Mouse (Mus musculus) liver, embryonic 14.5 days (tissue): ENCODE measurements at regions not wholly inside any gene's neighbourhood (a gene's known extent, or its start where the extent isn't known, plus 50 kb on each side); places are given as distances from the start of the nearest gene placed in this dataset.

Source experiments
- ATAC-seq: fragments of 200-750 bp; cut with Nextera tagmentation; 2 replicates; pipeline ENCODE4 v1.8.0; 2017; ENCODE audit warnings: moderate number of reproducible peaks, mild to moderate bottlenecking, moderate library complexity; ENCODE audit not compliant: insufficient read depth
- DNase-seq, 3 experiments: peaks; one replicate each; pipeline ENCODE4 v3.0.0-alpha.2; 2012 to 2013; ENCODE audit warnings: low read depth in 3 of 3, low spot score in 3 of 3
- H3K27ac ChIP-seq: fragments of 300-500 bp; sonication (generic); 2 replicates; pipeline ENCODE4 v1.5.1; 2014; ENCODE audit warnings: moderate library complexity, mild to moderate bottlenecking, control low read depth, inconsistent platforms
- H3K27me3 ChIP-seq: fragments of 300-500 bp; sonication (generic); 2 replicates; pipeline ENCODE4 v1.6.1; 2014; ENCODE audit warnings: mild to moderate bottlenecking, low read length, moderate library complexity; ENCODE audit not compliant: control insufficient read depth, insufficient read depth
- H3K36me3 ChIP-seq: fragments of 300-500 bp; sonication (generic); replicated peaks from 2 replicates; pipeline ENCODE4 v1.6.1; 2014; ENCODE audit warnings: low read depth; ENCODE audit not compliant: control insufficient read depth, insufficient read depth
- H3K4me1 ChIP-seq, 2 experiments: fragments of 200-500 bp in 1 of 2; fragments of 300-500 bp in 1 of 2; sonication (generic) in 1 of 2; replicated peaks; 2 replicates each; pipeline ENCODE4 v1.6.1; 2012 to 2014; ENCODE audit warnings: antibody characterized with exemption in 1 of 2, inconsistent platforms in 1 of 2, low read length in 1 of 2; ENCODE audit not compliant: control insufficient read depth in 2 of 2, insufficient read depth in 2 of 2
- H3K4me2 ChIP-seq: fragments of 300-500 bp; sonication (generic); 2 replicates; pipeline ENCODE4 v1.6.1; 2014; ENCODE audit warnings: low read depth, mild to moderate bottlenecking, control low read depth, moderate library complexity
- H3K4me3 ChIP-seq, 2 experiments: fragments of 200-500 bp in 1 of 2; fragments of 300-500 bp in 1 of 2; sonication (generic) in 1 of 2; 2 replicates each; pipeline ENCODE4 v1.5.1; 2012 to 2014; ENCODE audit warnings: low read depth in 2 of 2, low read length in 2 of 2, mild to moderate bottlenecking in 2 of 2, control low read depth in 1 of 2, inconsistent platforms in 1 of 2, moderate library complexity in 1 of 2; ENCODE audit not compliant: insufficient read depth in 1 of 2
- H3K9ac ChIP-seq: fragments of 300-500 bp; sonication (generic); replicated peaks from 2 replicates; pipeline ENCODE4 v1.6.1; 2014; ENCODE audit warnings: mild to moderate bottlenecking, control low read depth, moderate library complexity
- H3K9me3 ChIP-seq: fragments of 300-500 bp; sonication (generic); 2 replicates; pipeline ENCODE4 v1.6.1; 2016; ENCODE audit warnings: low read length, mixed read lengths; ENCODE audit not compliant: control insufficient read depth
- CTCF ChIP-seq: IDR thresholded peaks from 2 replicates; pipeline ENCODE4 v1.5.1; 2016; ENCODE audit warnings: antibody characterized with exemption, low read depth, control low read depth
- EP300 ChIP-seq: IDR thresholded peaks from 2 replicates; pipeline ENCODE4 v1.6.1; 2016; ENCODE audit warnings: antibody characterized with exemption, low read depth
- WGBS: fragments of 180-500 bp; shearing (Covaris S2); extraction: QIAGEN DNeasy Blood & Tissue Kit; methylation state at CpG from one replicate; pipeline ENCODE4 v1.1.7; 2014; ENCODE audit not compliant: insufficient replicate concordance; 5-methylcytosine and 5-hydroxymethylcytosine counted together

DNA sequence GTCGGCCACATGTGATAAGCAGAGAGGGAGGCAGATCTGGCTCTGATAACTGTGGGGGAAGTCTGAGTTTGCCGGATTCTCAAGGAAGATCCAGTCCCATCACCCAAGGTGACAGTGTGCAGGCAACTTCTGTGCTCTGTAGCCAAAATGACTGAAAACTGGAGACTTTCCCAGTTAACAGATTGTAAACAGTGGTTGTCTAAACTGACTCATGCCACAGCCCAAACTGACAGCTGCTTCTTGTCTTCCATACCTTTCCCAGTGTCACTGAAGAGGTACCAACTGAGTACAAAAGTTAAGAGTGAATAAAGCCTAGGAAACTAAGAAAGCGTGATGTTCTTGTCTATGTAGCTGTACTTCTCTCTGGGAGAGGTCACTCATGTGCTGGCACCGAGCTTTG lies 990.4 kb upstream of the Slit2 start:
- H3K36me3 ChIP-seq = no peaks in the 10 kb centered on the region
- WGBS = 47% methylated on average over 4 of the region's 4 CpGs
- H3K27ac ChIP-seq = no peak overlapping the region
- ATAC-seq (no peak), DNase-seq (no peak)
- H3K27me3 ChIP-seq = no peaks in the 10 kb centered on the region
- H3K4me2 ChIP-seq = no peak overlapping the region
- H3K9ac ChIP-seq = no peak overlapping the region
- H3K4me1 ChIP-seq = no peaks in the 10 kb centered on the region
- no peak overlapping the region for H3K4me3 ChIP-seq
- H3K9me3 ChIP-seq = no peaks in the 10 kb centered on the region
- TF ChIP-seq EP300 = no peak
- TF ChIP-seq CTCF = no peak

DNA sequence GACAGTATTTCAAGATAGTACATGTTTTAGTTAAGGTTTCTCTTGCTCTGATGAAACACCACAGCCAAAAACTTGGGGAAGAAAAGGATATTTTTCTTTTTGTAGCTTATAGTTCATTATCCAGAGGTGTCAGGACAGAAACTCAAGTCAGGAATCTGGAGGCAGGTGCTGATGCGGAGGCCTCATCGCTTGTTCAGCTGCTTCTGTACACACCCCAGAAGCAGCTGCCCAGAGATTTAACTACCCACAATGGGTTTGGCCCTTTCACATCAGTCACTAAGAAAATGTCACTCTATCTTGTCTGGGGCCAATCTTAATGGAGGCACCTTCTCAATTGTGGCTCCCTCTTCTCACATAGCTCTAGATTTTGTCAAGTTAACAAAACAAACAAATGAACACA lies 996.4 kb upstream of the Slit2 start:
- Histone ChIP-seq H3K4me1 (no peaks in the 10 kb centered on the region), H3K4me2 (no peak overlapping the region), H3K4me3 (no peak overlapping the region), H3K27me3 (no peaks in the 10 kb centered on the region), H3K27ac (no peak overlapping the region), H3K36me3 (no peaks in the 10 kb centered on the region), H3K9ac (no peak overlapping the region), H3K9me3 (no peaks in the 10 kb centered on the region)
- 74% methylated on average over 2 of the region's 2 CpGs for whole genome bisulfite sequencing
- ATAC-seq (no peak), DNase-seq (no peak)
- TF ChIP-seq CTCF = no peak
- no peak for TF ChIP-seq EP300

DNA sequence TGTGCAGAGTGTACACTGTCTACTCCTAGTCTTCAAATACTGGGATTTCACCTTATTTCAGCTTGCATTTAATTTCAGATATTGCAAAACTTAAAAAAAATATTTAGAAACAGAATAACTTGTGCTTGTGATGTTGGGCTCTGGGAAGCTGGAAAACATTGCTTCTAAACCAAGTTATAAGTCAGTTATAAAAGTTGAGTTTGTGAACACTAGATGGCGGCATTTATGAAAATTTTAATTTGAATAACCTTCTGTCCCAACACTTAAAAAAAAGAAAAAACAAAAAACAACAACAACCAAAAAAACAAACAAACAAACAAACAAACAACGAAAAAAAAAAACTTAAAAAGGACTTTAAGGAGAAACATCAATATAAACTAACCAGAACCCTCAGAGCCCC lies 1002.6 kb upstream of the Slit2 start:
- no peak overlapping the region for H3K4me3 ChIP-seq
- no peak for ATAC-seq
- H3K27me3 ChIP-seq = no peaks in the 10 kb centered on the region

DNA sequence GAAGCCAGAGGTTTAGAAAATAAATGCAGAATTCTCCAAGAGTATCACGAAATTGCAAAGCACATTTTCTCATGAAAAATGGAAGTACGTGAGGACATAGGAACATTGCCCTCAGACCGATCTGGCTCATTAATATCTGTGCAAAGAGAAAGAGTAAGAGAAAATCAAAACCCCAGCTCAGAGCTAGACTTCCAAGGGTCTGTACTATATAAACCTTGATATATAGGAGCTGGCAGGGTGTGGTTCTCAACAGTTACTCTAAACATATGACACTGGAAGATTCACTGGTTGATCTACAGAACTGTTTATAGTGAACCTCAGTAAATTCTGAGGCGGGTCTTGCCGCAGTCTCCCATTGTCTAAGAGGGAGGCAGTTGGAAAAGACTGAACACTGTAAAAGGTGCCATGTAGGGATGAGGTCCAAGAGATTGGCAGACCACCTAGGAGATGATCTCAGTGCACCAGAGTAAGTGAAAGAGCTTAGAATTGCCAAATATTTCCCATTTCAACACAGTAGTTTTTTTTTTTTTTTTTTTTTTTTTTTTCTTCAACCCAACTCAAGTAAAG lies 1014.0 kb upstream of the Slit2 start:
- H3K4me1 ChIP-seq = no peaks in the 10 kb centered on the region
- no peak overlapping the region for H3K9ac ChIP-seq
- TF ChIP-seq CTCF = no peak
- no peak for TF ChIP-seq EP300
- no peak overlapping the region for H3K27ac ChIP-seq
- WGBS = 71% methylated on average over 5 of the region's 5 CpGs
- H3K27me3 ChIP-seq = no peaks in the 10 kb centered on the region
- no peak overlapping the region for H3K4me3 ChIP-seq
- H3K36me3 ChIP-seq = no peaks in the 10 kb centered on the region
- ATAC-seq (no peak), DNase-seq (no peak)
- H3K9me3 ChIP-seq = no peaks in the 10 kb centered on the region
- H3K4me2 ChIP-seq = no peak overlapping the region

More for the DNA sequence above, 1002.6 kb upstream of the Slit2 start:
- H3K4me2 ChIP-seq = no peak overlapping the region
- H3K27ac ChIP-seq = no peak overlapping the region
- TF ChIP-seq CTCF (no peak), EP300 (no peak)
- no peak overlapping the region for H3K9ac ChIP-seq
- DNase-seq = no peak
- no peaks in the 10 kb centered on the region for H3K4me1 ChIP-seq
- 44% methylated on average over 2 of the region's 2 CpGs for WGBS
- no peaks in the 10 kb centered on the region for H3K9me3 ChIP-seq
- H3K36me3 ChIP-seq = no peaks in the 10 kb centered on the region

GRCm38 (mm10) chr5:46960749-46961148 lies 1022.2 kb upstream of the Slit2 start:
- Histone ChIP-seq H3K27ac (no peak overlapping the region), H3K4me1 (no peaks in the 10 kb centered on the region), H3K9ac (no peak overlapping the region), H3K4me3 (no peak overlapping the region), H3K9me3 (no peaks in the 10 kb centered on the region), H3K4me2 (no peak overlapping the region), H3K27me3 (no peaks in the 10 kb centered on the region), H3K36me3 (no peaks in the 10 kb centered on the region)
- 50% methylated on average over 2 of the region's 2 CpGs for WGBS
- DNase-seq (no peak), ATAC-seq (no peak)
- TF ChIP-seq EP300 = no peak
- no peak for TF ChIP-seq CTCF
